Mouse (Mus musculus): ENCODE measurements around the gene Endou. TPM values are rescaled to one million over a fixed set of nuclear protein-coding genes. Genes with fewer than 3 reads are reported as not detected.

Gene Endou
- polyA plus RNA-seq, 1 experiment from 2014 or later, result 2.8 TPM

DNA sequence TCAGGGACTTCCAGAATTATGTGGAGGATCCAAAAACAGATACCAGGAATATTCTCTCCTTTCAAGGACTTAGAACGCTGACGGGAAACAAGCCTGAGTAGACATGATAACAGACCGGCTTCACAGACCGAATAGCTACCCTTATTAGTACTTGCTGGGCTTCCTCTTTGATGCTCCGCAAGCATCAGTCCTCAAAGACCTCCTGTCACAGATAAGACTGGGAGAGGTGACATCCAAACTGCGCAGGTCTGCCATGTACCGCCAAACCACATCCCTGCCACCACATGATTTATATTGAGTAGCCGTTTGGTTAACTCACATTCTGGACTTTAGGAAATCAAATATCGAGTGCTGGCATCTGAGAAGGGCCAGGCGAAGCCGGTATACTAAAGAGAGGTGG, 14.4 kb downstream of the Endou start:
- no peak overlapping the region for H3K4me3 ChIP-seq
- no peaks in the 10 kb centered on the region for H3K27me3 ChIP-seq
- H3K9me3 ChIP-seq, result no peaks in the 10 kb centered on the region
- ATAC-seq (ENCODE audit: insufficient number of reproducible peaks, insufficient read depth, low FRiP score, low TSS enrichment, low read depth), result no peak
- H3K4me2 ChIP-seq, result no peak overlapping the region
- H3K27ac ChIP-seq, result no peak overlapping the region
- 92% methylated on average over 11 of the region's 11 CpGs for WGBS
- peaks cover 21% of the 10 kb centered on the region for H3K4me1 ChIP-seq
- no peak overlapping the region for H3K9ac ChIP-seq
- no peaks in the 10 kb centered on the region for H3K36me3 ChIP-seq

DNA sequence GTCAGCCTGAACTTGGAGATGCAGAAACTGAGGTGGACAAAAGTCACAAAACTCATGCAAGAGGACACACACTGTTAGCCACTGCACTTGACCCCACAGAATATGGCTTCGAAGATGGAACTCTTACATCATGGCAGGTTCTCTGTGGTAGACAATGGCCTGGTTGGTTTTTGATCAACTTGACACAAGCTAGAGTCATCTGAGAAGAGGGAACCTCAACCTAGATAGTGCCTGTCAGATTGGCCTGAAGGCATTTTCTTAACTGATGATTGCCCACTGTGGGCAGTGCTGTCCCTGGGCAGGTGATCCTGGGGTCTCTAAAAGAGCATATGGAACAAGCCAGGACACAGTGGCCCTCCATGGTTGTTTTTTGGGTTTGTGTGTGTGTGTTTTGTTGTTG, 15.4 kb downstream of the Endou start:
- 88% methylated on average over 1 of the region's 1 CpGs for WGBS
- no peaks in the 10 kb centered on the region for H3K27me3 ChIP-seq
- H3K4me3 ChIP-seq, result no peak overlapping the region
- H3K27ac ChIP-seq, result no peak overlapping the region
- no peaks in the 10 kb centered on the region for H3K36me3 ChIP-seq
- no peaks in the 10 kb centered on the region for H3K9me3 ChIP-seq
- no peak for ATAC-seq (ENCODE audit: insufficient number of reproducible peaks, insufficient read depth, low FRiP score, low TSS enrichment, low read depth)
- no peak overlapping the region for H3K9ac ChIP-seq
- peaks cover 16% of the 10 kb centered on the region for H3K4me1 ChIP-seq
- no peak overlapping the region for H3K4me2 ChIP-seq

DNA sequence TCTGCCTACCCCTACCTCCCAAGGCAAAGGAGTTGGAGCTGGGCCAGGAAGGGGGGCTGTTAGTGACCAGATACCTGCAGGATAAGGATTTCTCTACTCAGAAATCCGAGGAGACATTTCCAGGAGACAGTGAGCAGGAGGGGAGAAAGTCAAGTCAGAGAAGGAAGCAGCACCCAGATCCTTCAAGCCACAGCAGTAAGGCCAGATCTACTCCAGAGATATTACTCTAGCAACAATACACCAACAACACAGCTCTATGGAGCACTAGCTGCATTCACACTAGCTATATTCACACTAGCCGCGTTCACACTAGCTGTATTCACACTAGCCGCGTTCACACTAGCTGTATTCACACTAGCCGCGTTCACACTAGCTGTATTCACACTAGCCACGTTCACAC, 16.1 kb downstream of the Endou start:
- H3K4me2 ChIP-seq, result no peak overlapping the region
- H3K27ac ChIP-seq, result no peak overlapping the region
- no peaks in the 10 kb centered on the region for H3K27me3 ChIP-seq
- peaks cover 10% of the 10 kb centered on the region for H3K4me1 ChIP-seq
- no peak overlapping the region for H3K4me3 ChIP-seq
- no peaks in the 10 kb centered on the region for H3K9me3 ChIP-seq
- H3K9ac ChIP-seq, result no peak overlapping the region
- WGBS, result 89% methylated on average over 8 of the region's 8 CpGs
- H3K36me3 ChIP-seq, result no peaks in the 10 kb centered on the region
- no peak for ATAC-seq (ENCODE audit: insufficient number of reproducible peaks, insufficient read depth, low FRiP score, low TSS enrichment, low read depth)

DNA sequence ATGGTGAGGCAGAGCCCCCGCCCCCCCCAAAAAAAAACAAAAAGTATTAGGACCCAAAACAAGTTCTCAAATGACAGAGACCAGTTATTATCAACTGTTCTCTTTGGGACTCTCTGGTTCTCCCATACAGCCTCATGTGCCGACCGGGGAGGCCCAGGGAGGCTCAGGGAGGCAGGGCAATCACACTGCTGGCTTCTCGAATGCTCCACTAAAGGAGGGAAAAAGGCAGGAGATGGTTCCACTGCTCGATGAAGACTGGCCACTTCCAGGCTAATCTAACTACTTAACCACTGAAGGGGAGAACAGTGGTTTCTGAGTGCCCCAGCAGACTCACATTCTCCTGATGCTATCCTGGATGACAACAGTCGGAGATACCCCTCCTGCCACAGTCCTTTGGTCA, 18.6 kb downstream of the Endou start:
- ATAC-seq (ENCODE audit: insufficient number of reproducible peaks, insufficient read depth, low FRiP score, low TSS enrichment, low read depth), result no peak
- H3K4me1 ChIP-seq, result no peaks in the 10 kb centered on the region
- no peaks in the 10 kb centered on the region for H3K27me3 ChIP-seq
- H3K9ac ChIP-seq, result no peak overlapping the region
- WGBS, result 56% methylated on average over 6 of the region's 6 CpGs
- H3K4me3 ChIP-seq, result no peak overlapping the region
- H3K36me3 ChIP-seq, result no peaks in the 10 kb centered on the region
- H3K4me2 ChIP-seq, result no peak overlapping the region
- H3K9me3 ChIP-seq, result no peaks in the 10 kb centered on the region
- no peak overlapping the region for H3K27ac ChIP-seq

DNA sequence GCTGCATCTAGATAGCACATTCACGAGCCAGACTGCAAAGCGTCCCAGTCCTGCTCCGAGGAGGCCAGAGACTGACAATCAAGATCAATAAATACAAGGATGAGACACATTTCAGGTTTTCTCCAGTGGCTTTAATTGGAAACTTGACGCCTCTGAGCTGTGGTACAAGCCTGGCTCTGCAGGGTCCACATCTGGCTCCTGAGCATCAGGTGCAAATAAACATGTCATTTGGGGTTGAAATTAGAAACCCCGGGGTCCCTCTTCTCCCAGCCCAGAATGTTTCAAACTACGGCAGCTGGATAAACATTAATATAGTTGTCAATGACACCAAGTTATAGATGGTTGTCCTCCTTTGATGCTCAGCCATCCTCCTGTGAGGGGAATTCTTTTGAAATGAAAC, 20.2 kb downstream of the Endou start:
- Histone ChIP-seq H3K9ac (no peak overlapping the region), H3K4me3 (no peak overlapping the region), H3K4me1 (peaks cover 5% of the 10 kb centered on the region), H3K36me3 (no peaks in the 10 kb centered on the region), H3K9me3 (no peaks in the 10 kb centered on the region), H3K27ac (no peak overlapping the region), H3K4me2 (no peak overlapping the region), H3K27me3 (no peaks in the 10 kb centered on the region)
- no peak for ATAC-seq (ENCODE audit: insufficient number of reproducible peaks, insufficient read depth, low FRiP score, low TSS enrichment, low read depth)
- WGBS, result 47% methylated on average over 6 of the region's 6 CpGs

DNA sequence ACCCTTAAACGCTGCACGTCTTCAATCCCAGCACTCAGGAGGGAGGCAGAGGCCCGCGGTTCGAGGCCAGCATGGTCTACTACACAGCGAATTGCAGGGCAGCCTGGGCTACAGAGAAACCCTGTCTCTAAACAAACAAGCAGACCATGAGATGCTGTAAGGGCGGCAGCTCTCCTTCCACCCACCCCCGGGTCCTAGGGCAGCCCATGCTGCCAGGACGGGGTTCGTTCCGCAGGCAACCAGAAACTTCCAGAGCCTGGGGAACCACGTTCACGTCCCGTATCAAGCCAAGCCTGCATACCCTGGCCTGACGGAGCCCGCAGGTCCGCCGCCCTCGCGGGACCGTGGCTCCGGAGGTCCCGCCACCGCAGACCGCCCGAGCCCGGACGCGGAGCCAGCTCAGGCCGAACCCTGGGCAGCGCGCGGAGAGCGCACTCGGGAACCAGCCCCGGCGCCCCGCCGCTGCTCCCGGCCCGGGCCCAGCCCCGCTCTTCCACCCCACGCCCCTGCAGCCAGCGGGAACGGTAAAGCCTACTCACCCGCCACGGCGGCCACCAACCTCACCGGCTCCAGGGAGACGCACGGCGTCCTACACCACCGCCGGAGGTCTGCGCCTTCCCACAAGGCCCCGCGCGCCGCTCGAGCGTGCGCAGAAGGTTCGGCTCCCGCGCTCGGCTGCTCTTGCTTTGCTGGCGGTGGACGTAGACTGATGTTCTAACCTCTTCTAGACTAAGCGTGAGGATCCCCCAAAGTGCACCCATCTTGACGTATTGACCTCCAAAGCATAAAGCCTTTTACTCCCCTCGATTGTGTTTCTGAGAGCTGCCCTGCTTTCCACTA, 25.7 kb downstream of the Endou start, which contains the start of gene Rpap3:
TSS of gene Rpap3 (minus strand) at position 615 of the 840 bp plus-strand sequence.
- peak; percentile 86; the same call in 1 of the 2 replicates for ATAC-seq (ENCODE audit: insufficient number of reproducible peaks, insufficient read depth, low FRiP score, low TSS enrichment, low read depth)
- under 1% methylated on average over 71 of the region's 71 CpGs for WGBS

DNA sequence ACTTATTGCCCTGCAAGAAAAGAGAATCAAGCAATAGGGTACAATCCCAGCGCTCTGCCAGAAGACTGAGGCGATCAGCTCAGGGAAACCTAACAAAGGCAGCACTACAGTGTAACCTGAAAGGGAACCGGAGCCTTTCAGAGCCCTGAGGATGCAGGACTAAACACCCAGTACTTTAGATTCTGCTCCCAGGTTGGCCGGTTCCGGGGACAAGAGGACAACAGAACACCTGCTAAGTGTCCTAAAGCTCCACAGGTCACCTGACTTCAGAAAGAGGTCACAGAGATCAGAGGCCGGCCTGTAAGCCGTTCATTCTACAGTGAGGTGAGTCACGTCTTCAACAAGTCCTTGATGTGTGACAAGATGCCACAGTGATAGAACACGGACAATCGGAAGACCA, 34.5 kb downstream of the Endou start:
- peaks cover 87% of the 10 kb centered on the region for H3K36me3 ChIP-seq
- ATAC-seq (ENCODE audit: insufficient number of reproducible peaks, insufficient read depth, low FRiP score, low TSS enrichment, low read depth), result no peak
- H3K4me1 ChIP-seq, result no peaks in the 10 kb centered on the region
- WGBS, result 90% methylated on average over 10 of the region's 10 CpGs
- no peak overlapping the region for H3K27ac ChIP-seq
- H3K4me3 ChIP-seq, result no peak overlapping the region
- no peaks in the 10 kb centered on the region for H3K9me3 ChIP-seq
- no peak overlapping the region for H3K4me2 ChIP-seq
- H3K27me3 ChIP-seq, result no peaks in the 10 kb centered on the region
- no peak overlapping the region for H3K9ac ChIP-seq

More for the DNA sequence above, 25.7 kb downstream of the Endou start, which contains the start of gene Rpap3:
- Histone ChIP-seq H3K27ac (peak within 1 kb of the TSS; percentile 73), H3K4me1 (peaks cover 19% of the 10 kb centered on the region), H3K4me3 (peak within 1 kb of the TSS; percentile 97), H3K9me3 (no peaks in the 10 kb centered on the region), H3K36me3 (peaks cover 25% of the 10 kb centered on the region), H3K9ac (peak within 1 kb of the TSS; percentile 96), H3K27me3 (no peaks in the 10 kb centered on the region), H3K4me2 (peak within 1 kb of the TSS; percentile 83)

DNA sequence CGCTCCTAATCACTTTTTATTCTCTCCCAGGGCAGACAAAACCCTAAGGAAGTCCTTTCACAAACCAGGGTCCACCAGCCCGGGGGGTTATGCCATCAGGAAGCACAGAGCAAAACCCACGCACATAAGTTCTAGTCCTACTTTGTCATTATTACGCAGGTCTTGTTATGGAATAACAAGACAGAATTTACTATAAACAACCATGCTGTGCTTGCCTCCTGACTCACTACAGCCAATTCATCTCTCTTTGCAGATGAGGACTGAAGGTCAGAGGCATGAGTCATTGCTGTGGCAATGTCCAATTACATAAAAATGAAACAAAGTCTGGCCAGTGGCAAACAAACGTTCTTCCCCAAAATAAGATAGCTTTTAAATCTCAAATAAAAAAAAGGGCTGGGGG, 37.7 kb downstream of the Endou start:
- ATAC-seq (ENCODE audit: insufficient number of reproducible peaks, insufficient read depth, low FRiP score, low TSS enrichment, low read depth), result no peak
- WGBS, result 92% methylated on average over 5 of the region's 5 CpGs
- peaks cover 78% of the 10 kb centered on the region for H3K36me3 ChIP-seq

DNA sequence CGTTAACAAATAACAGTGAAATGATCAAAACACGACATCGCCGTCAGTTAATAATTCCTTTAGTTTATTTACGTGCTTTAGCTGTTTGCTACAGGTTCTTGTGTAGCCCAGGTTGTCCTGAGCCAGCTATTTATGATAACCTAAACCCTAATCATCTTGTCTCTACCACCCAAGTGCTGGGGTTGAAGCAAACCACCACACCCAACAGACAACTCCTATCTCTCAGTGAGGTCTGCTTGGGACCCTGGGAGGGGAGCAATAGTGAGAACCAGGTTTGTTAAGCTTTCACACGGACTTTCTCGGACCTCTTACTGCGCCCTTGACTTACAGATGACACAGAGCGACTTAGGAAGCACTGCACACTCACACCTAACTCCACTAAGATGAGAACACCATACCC, 47.0 kb downstream of the Endou start:
- no peaks in the 10 kb centered on the region for H3K9me3 ChIP-seq
- no peak overlapping the region for H3K27ac ChIP-seq
- H3K4me2 ChIP-seq, result no peak overlapping the region
- H3K36me3 ChIP-seq, result peaks cover 89% of the 10 kb centered on the region
- no peak for ATAC-seq (ENCODE audit: insufficient number of reproducible peaks, insufficient read depth, low FRiP score, low TSS enrichment, low read depth)
- no peak overlapping the region for H3K4me3 ChIP-seq
- H3K9ac ChIP-seq, result no peak overlapping the region
- no peaks in the 10 kb centered on the region for H3K4me1 ChIP-seq
- WGBS, result 95% methylated on average over 9 of the region's 9 CpGs
- H3K27me3 ChIP-seq, result no peaks in the 10 kb centered on the region

More for the DNA sequence above, 37.7 kb downstream of the Endou start:
- no peaks in the 10 kb centered on the region for H3K27me3 ChIP-seq
- H3K4me2 ChIP-seq, result no peak overlapping the region
- no peaks in the 10 kb centered on the region for H3K9me3 ChIP-seq
- H3K27ac ChIP-seq, result no peak overlapping the region
- no peaks in the 10 kb centered on the region for H3K4me1 ChIP-seq
- H3K4me3 ChIP-seq, result no peak overlapping the region
- H3K9ac ChIP-seq, result no peak overlapping the region

DNA sequence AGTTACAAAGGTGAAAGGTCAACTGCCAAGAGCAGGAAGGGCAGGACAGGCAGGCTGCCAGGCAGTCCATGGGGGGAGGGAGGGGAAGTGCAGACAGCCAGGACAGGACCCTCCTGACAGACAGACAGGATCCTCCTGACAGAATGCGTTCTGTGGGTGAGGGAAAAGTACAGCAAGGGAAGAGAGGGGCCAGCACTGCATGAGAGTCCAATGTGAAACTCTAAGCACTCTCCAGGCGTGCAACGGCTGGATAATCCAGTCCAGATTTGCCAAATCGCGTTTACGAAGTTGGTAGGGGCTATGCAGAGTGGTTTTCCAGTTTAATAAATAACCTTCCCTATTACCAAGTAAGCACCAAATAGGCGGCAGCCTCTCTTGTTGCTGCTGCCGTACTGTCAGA, 49.1 kb downstream of the Endou start:
- Histone ChIP-seq H3K4me3 (no peak overlapping the region), H3K36me3 (peaks cover 91% of the 10 kb centered on the region), H3K9ac (no peak overlapping the region), H3K9me3 (no peaks in the 10 kb centered on the region), H3K4me1 (no peaks in the 10 kb centered on the region), H3K27ac (no peak overlapping the region), H3K4me2 (no peak overlapping the region), H3K27me3 (no peaks in the 10 kb centered on the region)
- 62% methylated on average over 8 of the region's 8 CpGs for whole genome bisulfite sequencing
- no peak for ATAC-seq (ENCODE audit: insufficient number of reproducible peaks, insufficient read depth, low FRiP score, low TSS enrichment, low read depth)

DNA sequence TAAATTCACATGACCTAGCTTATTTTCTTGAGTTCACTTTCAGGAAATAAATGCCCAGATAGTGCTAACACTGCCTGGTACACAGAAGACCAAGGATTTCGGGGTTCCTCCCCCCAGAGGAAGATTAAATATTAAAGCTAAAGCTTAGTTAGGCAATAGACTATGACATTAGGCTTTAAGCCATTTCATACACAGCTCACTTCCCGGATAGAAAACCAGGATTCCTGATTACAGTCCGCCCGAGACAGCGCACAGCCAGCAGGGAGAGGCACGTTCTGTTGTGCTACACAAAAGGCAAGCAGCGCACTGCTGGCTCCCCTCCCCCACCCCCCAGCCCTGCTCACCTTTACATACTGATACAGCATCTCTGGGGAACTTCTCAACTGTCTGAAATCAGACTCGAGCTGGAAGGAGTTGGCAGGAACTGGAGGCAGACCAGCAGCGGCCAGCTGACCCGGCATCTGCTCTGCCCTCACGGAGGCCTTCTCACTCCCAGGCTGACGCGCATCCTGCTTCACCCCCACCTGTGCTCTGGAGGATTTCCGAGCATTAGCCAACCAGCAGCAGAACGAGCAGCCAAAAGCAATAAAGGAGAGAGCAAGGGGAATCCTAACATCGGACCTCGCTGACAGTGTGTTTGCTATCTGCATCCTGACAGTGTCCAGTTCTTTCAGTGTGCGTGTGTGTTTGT, 51.0 kb downstream of the Endou start:
- Histone ChIP-seq H3K9ac (0 out of 2 replicates have a peak overlapping the region, but pooled peaks have one; percentile 16), H3K27ac (no peak overlapping the region), H3K4me2 (no peak overlapping the region), H3K4me3 (no peak overlapping the region), H3K9me3 (no peaks in the 10 kb centered on the region), H3K4me1 (no peaks in the 10 kb centered on the region), H3K36me3 (peaks cover 88% of the 10 kb centered on the region), H3K27me3 (no peaks in the 10 kb centered on the region)
- 80% methylated on average over 18 of the region's 18 CpGs for WGBS
- no peak for ATAC-seq (ENCODE audit: insufficient number of reproducible peaks, insufficient read depth, low FRiP score, low TSS enrichment, low read depth)

DNA sequence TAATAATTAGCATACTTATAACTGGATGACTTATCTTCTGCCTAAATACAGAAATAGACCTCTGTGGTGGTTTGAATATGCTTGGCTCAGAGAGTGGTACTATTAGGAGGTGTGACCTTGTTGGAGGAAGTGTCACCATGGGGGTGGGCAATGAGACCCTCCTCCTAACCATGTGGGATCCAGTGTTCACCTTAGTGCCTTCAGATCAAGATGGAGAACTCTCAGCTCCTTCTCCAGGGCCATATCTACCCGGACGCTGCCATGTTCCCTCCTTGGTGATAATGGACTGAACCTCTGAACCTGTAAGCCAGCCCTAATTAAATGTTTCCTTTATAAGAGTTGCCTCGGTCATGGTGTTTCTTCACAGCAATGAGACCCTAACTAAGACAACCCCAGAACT, 53.8 kb downstream of the Endou start:
- no peaks in the 10 kb centered on the region for H3K27me3 ChIP-seq

More for the DNA sequence above, 53.8 kb downstream of the Endou start:
- no peak overlapping the region for H3K4me3 ChIP-seq
- H3K4me1 ChIP-seq, result peaks cover 1% of the 10 kb centered on the region; the same call in 1 of the 2 replicates
- no peak overlapping the region for H3K27ac ChIP-seq
- H3K4me2 ChIP-seq, result no peak overlapping the region
- H3K9me3 ChIP-seq, result no peaks in the 10 kb centered on the region
- 96% methylated on average over 3 of the region's 3 CpGs for WGBS
- ATAC-seq (ENCODE audit: insufficient number of reproducible peaks, insufficient read depth, low FRiP score, low TSS enrichment, low read depth), result no peak
- H3K9ac ChIP-seq, result no peak overlapping the region
- H3K36me3 ChIP-seq, result peaks cover 77% of the 10 kb centered on the region

All from embryonic facial prominence, embryonic 13.5 days (tissue).